Mouse (Mus musculus): ENCODE data around the gene Cotl1. TPM values are rescaled to one million over a fixed set of nuclear protein-coding genes. Genes with fewer than 3 reads are reported as not detected.

Cotl1 gene
- polyA plus RNA-seq, 1 experiment, result 2.6 TPM

- Histone ChIP-seq H3K4me1 (ENCODE audit: control insufficient read depth) (peaks cover 20% of the 10 kb centered on the region), H3K9me3 (ENCODE audit: control insufficient read depth, low read length) (no peaks in the 10 kb centered on the region), H3K4me3 (replicated peaks) (no peak overlapping the region), H3K27me3 (ENCODE audit: control insufficient read depth) (peaks cover 31% of the 10 kb centered on the region), H3K36me3 (ENCODE audit: control insufficient read depth) (no peaks in the 10 kb centered on the region)
- TF ChIP-seq TAL1 (IDR thresholded peaks at IDR 0.05; ENCODE audit: low read length) (no peak), GATA1 (IDR thresholded peaks at IDR 0.05; ENCODE audit: low read length) (no peak)
Measured at GRCm38 (mm10) chr8:119843444-119843843, 3.1 kb upstream of the Cotl1 start.

GRCm38 (mm10) chr8:119840905-119841411 lies 614 bp upstream of the Cotl1 start:
- H3K36me3 ChIP-seq (ENCODE audit: control insufficient read depth), result no peaks in the 10 kb centered on the region
- H3K9me3 ChIP-seq (ENCODE audit: control insufficient read depth, low read length), result no peaks in the 10 kb centered on the region
- no peak for TF ChIP-seq GATA1 (IDR thresholded peaks at IDR 0.05; ENCODE audit: low read length)
- no peak for TF ChIP-seq TAL1 (IDR thresholded peaks at IDR 0.05; ENCODE audit: low read length)
- peaks cover 53% of the 10 kb centered on the region for H3K27me3 ChIP-seq (ENCODE audit: control insufficient read depth)
- peaks cover 26% of the 10 kb centered on the region for H3K4me1 ChIP-seq (ENCODE audit: control insufficient read depth)
- peak overlapping the region; percentile 75 for H3K4me3 ChIP-seq (replicated peaks)

GRCm38 (mm10) chr8:119839419-119840021 lies 824 bp downstream of the Cotl1 start:
- Histone ChIP-seq H3K4me3 (replicated peaks) (peak overlapping the region; percentile 75), H3K27me3 (ENCODE audit: control insufficient read depth) (peaks cover 45% of the 10 kb centered on the region), H3K9me3 (ENCODE audit: control insufficient read depth, low read length) (no peaks in the 10 kb centered on the region), H3K36me3 (ENCODE audit: control insufficient read depth) (no peaks in the 10 kb centered on the region), H3K4me1 (ENCODE audit: control insufficient read depth) (peaks cover 26% of the 10 kb centered on the region)
- TF ChIP-seq TAL1 (IDR thresholded peaks at IDR 0.05; ENCODE audit: low read length) (no peak), GATA1 (IDR thresholded peaks at IDR 0.05; ENCODE audit: low read length) (no peak)

- TF ChIP-seq TAL1 (IDR thresholded peaks at IDR 0.05; ENCODE audit: low read length), result no peak
- no peak for TF ChIP-seq GATA1 (IDR thresholded peaks at IDR 0.05; ENCODE audit: low read length)
- Histone ChIP-seq H3K27me3 (ENCODE audit: control insufficient read depth) (peaks cover 43% of the 10 kb centered on the region), H3K4me3 (replicated peaks) (peak overlapping the region; percentile 75), H3K4me1 (ENCODE audit: control insufficient read depth) (peaks cover 26% of the 10 kb centered on the region), H3K9me3 (ENCODE audit: control insufficient read depth, low read length) (no peaks in the 10 kb centered on the region), H3K36me3 (ENCODE audit: control insufficient read depth) (no peaks in the 10 kb centered on the region)
Measured at GRCm38 (mm10) chr8:119838983-119839340, 1.4 kb downstream of the Cotl1 start.

GRCm38 (mm10) chr8:119838100-119838982 lies 2.0 kb downstream of the Cotl1 start:
- Histone ChIP-seq H3K4me1 (ENCODE audit: control insufficient read depth) (peaks cover 26% of the 10 kb centered on the region), H3K27me3 (ENCODE audit: control insufficient read depth) (peaks cover 42% of the 10 kb centered on the region), H3K4me3 (replicated peaks) (no peak overlapping the region), H3K36me3 (ENCODE audit: control insufficient read depth) (no peaks in the 10 kb centered on the region), H3K9me3 (ENCODE audit: control insufficient read depth, low read length) (no peaks in the 10 kb centered on the region)
- TF ChIP-seq GATA1 (IDR thresholded peaks at IDR 0.05; ENCODE audit: low read length), result no peak
- TF ChIP-seq TAL1 (IDR thresholded peaks at IDR 0.05; ENCODE audit: low read length), result no peak

GRCm38 (mm10) chr8:119837553-119838071 lies 2.7 kb downstream of the Cotl1 start:
- Histone ChIP-seq H3K36me3 (ENCODE audit: control insufficient read depth) (no peaks in the 10 kb centered on the region), H3K4me3 (replicated peaks) (no peak overlapping the region), H3K9me3 (ENCODE audit: control insufficient read depth, low read length) (no peaks in the 10 kb centered on the region), H3K4me1 (ENCODE audit: control insufficient read depth) (peaks cover 26% of the 10 kb centered on the region), H3K27me3 (ENCODE audit: control insufficient read depth) (peaks cover 42% of the 10 kb centered on the region)
- TF ChIP-seq GATA1 (IDR thresholded peaks at IDR 0.05; ENCODE audit: low read length), result no peak
- TF ChIP-seq TAL1 (IDR thresholded peaks at IDR 0.05; ENCODE audit: low read length), result no peak

- Histone ChIP-seq H3K4me1 (ENCODE audit: control insufficient read depth) (peaks cover 28% of the 10 kb centered on the region), H3K9me3 (ENCODE audit: control insufficient read depth, low read length) (no peaks in the 10 kb centered on the region), H3K36me3 (ENCODE audit: control insufficient read depth) (no peaks in the 10 kb centered on the region), H3K4me3 (replicated peaks) (no peak overlapping the region), H3K27me3 (ENCODE audit: control insufficient read depth) (peaks cover 42% of the 10 kb centered on the region)
- TF ChIP-seq TAL1 (IDR thresholded peaks at IDR 0.05; ENCODE audit: low read length) (no peak), GATA1 (IDR thresholded peaks at IDR 0.05; ENCODE audit: low read length) (no peak)
Measured at GRCm38 (mm10) chr8:119836831-119837230, 3.5 kb downstream of the Cotl1 start.

- TF ChIP-seq GATA1 (IDR thresholded peaks at IDR 0.05; ENCODE audit: low read length), result no peak
- no peak for TF ChIP-seq TAL1 (IDR thresholded peaks at IDR 0.05; ENCODE audit: low read length)
- Histone ChIP-seq H3K9me3 (ENCODE audit: control insufficient read depth, low read length) (no peaks in the 10 kb centered on the region), H3K27me3 (ENCODE audit: control insufficient read depth) (peaks cover 40% of the 10 kb centered on the region), H3K4me3 (replicated peaks) (no peak overlapping the region), H3K36me3 (ENCODE audit: control insufficient read depth) (no peaks in the 10 kb centered on the region), H3K4me1 (ENCODE audit: control insufficient read depth) (peaks cover 17% of the 10 kb centered on the region)
Measured at GRCm38 (mm10) chr8:119835270-119835669, 5.1 kb downstream of the Cotl1 start.

GRCm38 (mm10) chr8:119834676-119835075 lies 5.7 kb downstream of the Cotl1 start:
- Histone ChIP-seq H3K27me3 (ENCODE audit: control insufficient read depth) (peaks cover 34% of the 10 kb centered on the region), H3K4me1 (ENCODE audit: control insufficient read depth) (peaks cover 13% of the 10 kb centered on the region), H3K9me3 (ENCODE audit: control insufficient read depth, low read length) (no peaks in the 10 kb centered on the region), H3K36me3 (ENCODE audit: control insufficient read depth) (no peaks in the 10 kb centered on the region), H3K4me3 (replicated peaks) (no peak overlapping the region)
- TF ChIP-seq TAL1 (IDR thresholded peaks at IDR 0.05; ENCODE audit: low read length) (no peak), GATA1 (IDR thresholded peaks at IDR 0.05; ENCODE audit: low read length) (no peak)

Measured in erythroblast, embryonic 14.5 days (primary cell).